Mouse (Mus musculus) T-cell, adult 2 months (primary cell): ENCODE measurements around the gene Fam120a.
A peak's percentile ranks its signal among the peaks of the same experiment; 100 is the strongest.

Experiments used
- DNase-seq: peaks from one replicate; pipeline ENCODE4 v3.0.0; 2022; ENCODE audit warnings: low spot score

Gene Fam120a

DNA sequence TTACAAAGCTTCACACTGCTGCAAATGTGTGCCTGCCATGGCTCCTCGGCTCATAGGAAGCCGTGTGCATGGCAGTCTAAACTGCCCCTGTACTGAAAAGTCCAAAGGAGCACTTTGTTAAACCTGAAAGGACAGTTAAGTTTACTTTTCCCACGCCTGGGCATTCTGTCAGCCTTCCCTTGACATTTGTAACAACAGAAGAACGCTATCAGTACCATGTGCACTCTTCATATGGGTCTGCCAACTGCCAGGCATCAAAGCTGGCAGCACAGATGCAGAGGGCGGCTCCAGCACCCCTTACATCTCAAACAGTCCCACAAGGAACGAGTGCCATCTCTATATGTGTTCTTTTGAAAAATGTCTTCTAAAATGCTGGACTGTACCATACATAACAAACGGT is 56.4 kb downstream of the Fam120a start:
- no peak for DNase-seq

DNA sequence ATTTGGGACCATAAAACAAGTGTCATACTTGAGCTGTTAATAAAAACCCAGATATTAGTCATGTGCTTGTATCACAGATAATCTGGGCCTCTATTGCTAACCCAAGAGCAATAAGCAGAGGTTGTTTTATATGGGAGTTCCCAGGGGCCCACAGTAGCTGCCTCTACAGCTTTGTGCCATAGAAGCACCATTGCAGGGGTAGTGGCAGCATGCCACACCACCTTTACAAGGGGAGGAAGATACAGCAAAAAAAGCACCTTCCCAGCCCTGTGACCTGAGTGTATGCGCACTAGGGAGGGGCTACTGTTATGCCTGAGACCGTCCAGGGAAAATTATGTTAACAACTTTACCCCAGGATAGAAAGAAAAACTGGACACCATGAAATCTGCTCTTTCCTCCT is 62.4 kb downstream of the Fam120a start:
- DNase-seq: no peak

DNA sequence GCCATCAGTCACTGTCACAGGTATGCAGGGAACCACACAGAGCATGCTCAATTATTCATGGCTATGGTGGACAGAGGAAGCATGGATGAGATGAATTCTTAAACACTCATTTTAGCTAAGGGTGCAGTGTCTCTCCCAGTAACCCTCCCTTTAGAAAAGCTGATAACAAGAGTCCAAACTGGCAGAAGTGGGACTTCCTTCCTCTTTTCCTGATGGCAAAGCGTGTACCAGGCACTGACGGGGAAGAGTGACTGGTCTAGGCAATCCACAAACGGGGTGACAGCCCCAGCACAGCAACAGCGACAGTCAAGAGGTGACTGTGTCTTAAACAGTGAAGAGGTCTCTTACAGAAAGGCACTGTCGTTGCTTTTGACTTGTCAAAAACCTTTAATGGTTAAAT is 72.4 kb downstream of the Fam120a start:
- no peak for DNase-seq

GRCm38 (mm10) chr13:48890260-48890960 is 77.4 kb downstream of the Fam120a start:
- DNase-seq: no peak

GRCm38 (mm10) chr13:48878534-48878933 is 89.3 kb downstream of the Fam120a start:
- DNase-seq: peak; percentile 98

- DNase-seq: no peak
Observed at GRCm38 (mm10) chr13:48877805-48878204, 90.0 kb downstream of the Fam120a start.

GRCm38 (mm10) chr13:48872726-48873125 is 95.1 kb downstream of the Fam120a start:
- no peak for DNase-seq

DNA sequence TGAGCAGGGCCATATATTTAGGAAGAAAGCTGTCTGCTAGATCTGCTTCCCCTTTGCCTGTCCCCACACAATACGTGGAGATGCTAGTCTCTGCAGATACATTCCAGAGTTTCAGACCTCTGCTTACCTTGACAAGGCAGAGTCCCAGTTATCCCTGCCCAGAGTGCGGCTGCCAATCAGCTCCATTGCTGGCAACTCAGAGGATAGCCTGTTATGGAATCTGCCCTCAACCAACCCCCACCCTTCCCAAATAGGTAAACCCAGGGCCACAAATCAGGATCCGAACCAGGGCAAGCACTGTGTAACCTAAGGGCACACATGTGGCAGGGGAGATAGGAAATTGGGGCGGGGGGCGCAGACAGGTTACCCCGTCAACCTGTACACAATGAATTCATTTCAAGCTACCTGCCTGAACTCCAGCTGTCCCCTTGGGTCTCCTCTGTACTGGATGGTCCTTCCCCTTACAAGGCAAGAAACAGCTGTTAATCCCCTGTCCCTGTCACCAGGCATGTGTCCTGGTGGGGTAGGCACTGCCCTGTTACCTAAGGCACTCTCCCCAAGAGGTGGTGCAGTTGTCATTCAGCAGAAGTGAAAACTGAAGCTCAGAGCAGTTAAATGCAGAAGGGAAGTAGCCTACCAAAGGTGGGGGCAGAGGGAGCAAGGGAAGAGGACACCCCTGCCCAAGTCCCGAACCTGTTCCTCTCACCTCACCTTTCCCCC is 95.8 kb downstream of the Fam120a start:
- peak; percentile 14 for DNase-seq

DNA sequence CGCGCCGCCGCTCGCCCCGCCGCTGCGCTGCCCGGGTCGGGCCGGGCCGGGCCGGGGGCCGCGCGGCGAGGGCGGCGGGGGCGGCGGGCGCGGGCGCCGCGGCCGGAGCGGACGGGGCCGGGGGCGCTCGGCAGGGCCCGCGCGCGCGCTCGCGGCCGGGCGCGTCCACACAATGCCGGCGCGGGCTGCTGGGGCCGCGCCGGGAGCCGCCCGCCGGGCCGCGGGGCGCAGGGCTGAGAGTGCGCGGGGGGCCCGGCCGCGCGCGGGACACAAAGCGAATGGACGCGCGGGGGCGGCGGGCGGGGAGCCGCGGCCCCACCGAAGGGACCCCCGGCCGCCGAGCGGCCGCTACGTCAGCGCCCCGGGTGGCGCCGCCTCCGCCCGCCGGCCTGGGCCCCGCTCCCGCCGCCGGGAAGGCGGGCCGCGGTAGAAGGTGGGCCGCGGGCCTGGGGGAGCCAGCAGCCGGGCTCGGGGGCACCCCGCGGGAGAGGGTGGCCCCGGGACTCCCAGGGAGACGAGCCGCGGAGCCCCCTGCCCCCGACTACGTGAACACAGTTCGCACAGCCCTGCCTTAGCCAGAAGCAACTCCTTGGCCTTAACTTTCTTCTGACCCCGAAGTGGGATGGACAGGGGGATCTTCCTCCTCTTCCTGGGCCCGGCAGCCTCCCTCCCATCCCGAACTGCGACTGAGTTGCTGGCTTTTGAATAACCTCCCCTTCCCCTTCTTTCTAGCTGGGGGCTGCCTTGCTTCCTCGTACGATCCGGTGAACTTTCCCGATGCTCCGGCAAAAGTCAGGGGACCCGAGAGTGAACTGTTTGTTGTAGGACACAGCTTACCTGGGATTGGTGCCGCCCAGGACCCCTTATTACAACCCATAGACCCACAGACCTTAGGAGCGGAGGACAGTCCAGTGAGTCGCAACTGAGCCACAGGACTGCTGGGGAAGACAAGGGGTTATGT is 96.8 kb downstream of the Fam120a start, which contains the start of gene Phf2:
Phf2 (minus strand) TSS at position 349 of the 961 bp plus-strand sequence.
- DNase-seq: no peak

DNA sequence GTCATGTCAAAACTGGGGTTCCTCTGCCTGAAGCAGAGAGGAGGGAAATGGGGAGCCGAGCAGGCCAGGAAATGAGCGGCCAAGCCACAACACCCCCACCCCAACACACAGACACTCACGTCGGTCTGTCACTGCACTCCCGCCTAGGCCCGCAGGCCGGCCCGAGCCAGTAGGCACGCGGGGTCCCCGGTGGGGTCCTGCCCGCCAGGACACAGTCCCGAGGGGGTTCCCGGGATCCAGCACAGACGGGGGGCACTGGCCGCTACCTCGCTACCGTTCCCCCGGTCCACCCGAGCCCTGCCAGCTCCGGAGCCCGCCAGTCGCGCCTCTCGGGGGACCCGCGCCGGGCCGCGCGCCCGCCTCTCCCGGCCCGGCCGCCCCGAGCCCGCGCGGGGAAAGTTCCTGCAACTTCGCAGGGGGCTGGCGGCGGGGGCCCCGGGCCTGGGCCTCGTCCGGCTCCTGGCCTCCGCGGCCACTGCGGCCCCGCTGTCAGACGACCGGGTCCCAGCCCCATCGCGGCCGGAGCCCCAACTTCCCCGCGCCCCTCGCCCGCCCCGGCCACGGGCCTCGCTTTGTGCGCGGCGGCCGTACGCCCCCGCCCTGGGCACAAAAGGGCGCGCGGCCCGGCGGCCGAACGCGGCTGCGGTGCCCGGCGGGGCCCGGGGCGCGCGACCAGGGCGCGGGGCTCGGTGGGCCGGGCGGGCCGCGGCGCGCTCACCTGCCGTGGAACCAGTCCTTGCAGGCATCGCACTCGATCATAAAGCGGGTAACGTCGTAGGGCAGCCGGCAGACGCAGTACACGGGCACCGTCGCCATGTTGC is 97.7 kb downstream of the Fam120a start:
- DNase-seq: peak; percentile 60

DNA sequence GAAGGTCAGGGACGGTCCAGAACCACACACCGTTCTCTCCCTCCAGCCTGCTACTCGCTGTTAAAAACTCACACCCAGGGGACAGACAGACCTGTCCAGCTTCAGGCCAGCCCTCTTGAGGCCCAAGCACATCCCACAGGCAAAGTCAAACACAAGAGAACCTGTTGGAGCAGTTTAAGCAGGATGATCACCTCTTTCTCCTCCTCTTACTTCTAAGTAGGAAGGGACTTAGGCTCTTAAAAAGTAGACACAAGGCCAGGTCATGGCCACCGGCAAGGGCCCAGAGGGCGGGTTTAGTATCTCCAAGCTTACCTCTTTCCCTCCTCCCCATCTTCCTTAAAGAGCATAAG is 98.2 kb downstream of the Fam120a start:
- no peak for DNase-seq

DNA sequence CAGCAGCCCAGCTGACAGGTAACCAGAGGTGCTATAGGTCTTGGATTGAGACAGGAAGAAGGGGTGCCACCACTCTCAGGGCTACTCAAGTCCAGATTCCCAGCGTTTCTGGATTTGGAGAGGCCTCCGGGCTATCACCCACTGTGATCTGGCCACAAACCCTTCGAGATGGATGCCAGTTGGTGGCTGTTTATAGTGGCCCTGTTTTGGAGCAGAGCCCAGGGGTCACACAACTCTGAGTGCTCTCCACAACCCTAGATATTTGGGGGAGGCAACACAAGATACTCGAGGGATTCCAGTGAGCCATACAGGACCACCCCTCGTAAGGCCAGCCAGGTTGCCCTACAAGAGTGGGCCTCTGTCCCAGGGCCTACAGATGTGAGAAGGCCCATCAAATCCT is 98.7 kb downstream of the Fam120a start:
- DNase-seq: no peak

DNA sequence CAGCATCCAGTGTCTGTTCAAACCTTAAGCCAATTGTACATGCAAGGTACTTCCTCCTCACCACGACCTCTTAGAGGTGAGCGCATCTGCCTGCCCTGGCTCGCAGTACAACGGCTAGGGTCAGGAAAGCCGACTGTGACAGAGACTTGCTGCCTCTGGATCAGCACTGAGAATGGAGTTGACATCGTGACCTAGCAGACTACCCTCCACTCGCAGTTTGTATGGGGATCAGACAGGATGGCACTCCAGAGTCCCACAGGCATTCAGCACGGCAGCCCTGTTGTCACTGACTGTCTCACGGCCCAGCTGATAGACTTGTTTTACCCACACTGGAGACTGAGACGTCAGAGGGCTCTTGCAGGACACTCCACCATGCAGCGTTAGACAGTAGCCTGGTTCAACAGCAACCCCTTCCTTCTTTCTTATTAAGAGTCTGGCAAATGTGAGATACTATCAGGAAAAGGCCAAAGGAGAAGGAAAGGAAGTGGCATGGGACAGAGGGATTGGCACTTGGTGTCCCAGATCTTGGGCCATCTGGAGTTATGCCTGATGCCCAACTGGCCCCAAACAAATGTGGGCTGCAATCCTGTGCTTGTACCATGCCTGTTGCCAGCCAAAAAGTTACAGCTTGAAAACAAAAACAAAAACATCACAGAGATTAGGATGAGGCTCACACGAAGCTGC is 103.0 kb downstream of the Fam120a start:
- DNase-seq: no peak

GRCm38 (mm10) chr13:48863556-48863955 is 104.3 kb downstream of the Fam120a start:
- peak; percentile 46 for DNase-seq

GRCm38 (mm10) chr13:48861913-48862312 is 105.9 kb downstream of the Fam120a start:
- no peak for DNase-seq

DNA sequence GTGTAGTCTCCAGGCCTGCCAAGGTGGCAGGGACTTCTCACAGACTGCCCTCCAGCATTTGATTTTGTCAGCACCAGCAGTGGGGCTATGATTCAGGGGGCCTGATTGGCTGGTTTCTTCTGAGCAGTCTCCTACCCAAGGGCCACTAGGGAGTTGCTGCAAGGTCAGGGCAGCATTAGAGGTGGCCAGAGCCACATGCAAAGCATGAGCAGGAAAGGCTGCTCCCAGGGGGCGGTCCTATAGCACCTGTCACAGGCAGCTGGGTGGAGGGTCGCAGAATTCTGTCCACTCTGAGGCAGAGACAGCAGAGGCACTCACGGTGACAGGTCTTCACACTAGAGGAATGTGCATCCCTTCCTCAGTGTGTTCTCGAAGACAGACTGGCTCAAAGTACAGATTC is 109.0 kb downstream of the Fam120a start:
- DNase-seq: no peak

DNA sequence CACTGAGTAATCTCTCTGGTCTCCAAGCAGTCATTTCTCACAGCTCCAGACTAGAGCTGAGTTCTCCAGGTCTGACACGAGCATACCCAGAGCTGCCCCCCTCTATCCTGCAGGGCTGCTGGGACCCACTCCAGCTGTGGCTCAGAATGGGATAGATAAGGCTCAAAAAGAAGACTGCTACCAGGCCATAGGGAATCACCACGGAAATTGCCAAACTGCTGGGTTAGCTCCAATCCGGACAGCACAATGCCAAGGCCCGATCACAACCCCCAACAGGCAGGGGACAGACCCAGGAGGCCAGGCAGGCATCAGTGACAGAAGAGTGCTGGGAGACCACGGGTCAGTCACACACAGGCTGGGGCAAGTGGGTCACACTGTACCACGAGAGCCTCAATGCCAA is 109.8 kb downstream of the Fam120a start:
- no peak for DNase-seq

DNA sequence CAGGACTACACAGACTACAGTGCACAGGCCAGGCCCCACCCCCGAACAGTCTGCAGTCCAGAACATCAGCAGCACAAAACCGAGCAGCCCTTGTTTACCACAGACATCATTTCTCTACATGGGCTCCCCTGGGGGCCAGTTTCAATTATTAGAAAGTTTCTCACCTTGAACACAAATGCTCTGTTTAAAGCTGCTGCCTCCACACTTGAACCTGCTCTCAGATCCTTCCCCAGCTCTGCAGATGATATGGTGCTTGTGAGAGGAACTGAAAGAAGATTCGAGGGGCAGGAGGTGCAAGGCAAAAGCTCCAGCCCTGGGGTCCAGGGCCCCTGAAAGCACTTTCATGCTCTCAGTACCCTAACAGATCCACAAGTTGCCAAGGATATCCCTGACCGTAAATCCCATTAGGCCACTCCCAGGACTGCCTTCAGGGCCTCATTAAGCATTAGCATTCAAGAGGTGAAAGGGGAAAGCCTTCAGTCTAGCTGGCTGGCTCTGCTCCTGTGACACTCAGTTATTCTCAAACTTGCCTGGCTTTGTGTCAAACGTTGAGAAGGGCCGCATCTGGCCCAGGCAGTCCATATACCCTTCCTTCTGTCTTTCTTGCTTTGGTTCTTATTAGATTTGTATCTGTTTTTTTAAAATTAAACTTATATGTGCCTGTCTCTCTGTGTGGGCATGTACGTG is 110.4 kb downstream of the Fam120a start:
- DNase-seq: no peak

DNA sequence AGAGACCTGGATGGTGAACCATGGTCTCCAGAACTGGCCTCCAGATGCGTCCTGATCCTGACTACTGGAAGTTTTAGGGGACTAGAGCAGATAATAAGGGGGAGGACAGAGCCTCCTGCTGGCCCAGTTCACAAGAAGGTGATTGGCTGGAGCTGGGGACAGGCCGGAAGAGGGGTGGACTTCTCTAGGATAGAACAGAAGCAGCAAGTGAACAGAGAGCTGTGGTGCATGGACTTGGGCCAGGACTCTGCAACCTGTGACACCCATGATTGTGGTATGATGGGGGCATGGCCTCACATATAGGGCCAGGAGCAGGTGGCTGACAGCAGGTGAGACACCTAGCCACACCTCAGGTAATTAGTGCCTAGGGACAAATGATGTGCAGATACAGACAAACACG is 113.9 kb downstream of the Fam120a start:
- no peak for DNase-seq

DNA sequence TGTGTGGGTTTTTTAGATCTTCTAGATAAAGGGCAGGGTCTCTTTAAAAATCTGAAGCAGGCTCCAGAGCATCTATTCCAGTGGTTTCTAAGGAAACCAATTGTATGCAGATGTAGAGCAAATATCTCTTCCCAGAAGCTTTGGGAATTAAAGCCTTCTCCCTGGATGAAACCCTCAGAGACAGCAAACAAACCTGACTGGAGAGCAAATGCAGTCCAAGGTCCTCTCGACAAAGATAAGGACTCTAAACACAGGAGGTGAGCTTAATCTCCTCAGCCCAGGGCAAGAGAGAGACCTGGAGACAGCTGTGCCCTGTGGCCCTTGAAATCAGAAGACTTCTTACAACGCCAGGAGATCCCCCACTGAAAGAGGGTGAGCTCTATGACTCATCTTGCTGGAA is 114.3 kb downstream of the Fam120a start:
- no peak for DNase-seq

- no peak for DNase-seq
Observed at GRCm38 (mm10) chr13:48852859-48853258, 115.0 kb downstream of the Fam120a start.
